Mouse (Mus musculus): Measurements from ENCODE around the gene Eif5.

- TF ChIP-seq CHD2 (IDR thresholded peaks at IDR 0.05; ENCODE audit: low read length) (no peak), NRF1 (IDR thresholded peaks at IDR 0.05; ENCODE audit: insufficient read depth, low read depth, low read length, poor library complexity, severe bottlenecking) (no peak), POLR2AphosphoS5 (IDR thresholded peaks at IDR 0.05; ENCODE audit: borderline replicate concordance, low read depth, low read length) (no peak), CTCF (IDR thresholded peaks at IDR 0.05 in 2 of 3, conservative IDR thresholded peaks at IDR 0.05 in 1 of 3; ENCODE audit: control insufficient read depth in 1 of 3, insufficient read depth in 1 of 3, low read depth in 2 of 3, low read length in 3 of 3, poor library complexity in 1 of 3, severe bottlenecking in 1 of 3) (no peak), MAFK (IDR thresholded peaks at IDR 0.05; ENCODE audit: borderline replicate concordance, low read depth, low read length) (no peak), POLR2A (IDR thresholded peaks at IDR 0.05; ENCODE audit: control insufficient read depth in 1 of 2, insufficient read depth in 1 of 2, low read depth in 1 of 2, low read length in 2 of 2, poor library complexity in 1 of 2) (no peak), ETS1 (IDR thresholded peaks at IDR 0.05; ENCODE audit: low read depth, low read length) (no peak), RCOR1 (IDR thresholded peaks at IDR 0.05; ENCODE audit: low read depth, low read length) (no peak), GABPA (IDR thresholded peaks at IDR 0.05; ENCODE audit: low read depth, low read length) (no peak), MEF2A (IDR thresholded peaks at IDR 0.05; ENCODE audit: extremely low read depth, insufficient replicate concordance, low read depth, low read length, poor library complexity, severe bottlenecking) (no peak), EP300 (IDR thresholded peaks at IDR 0.05; ENCODE audit: low read depth in 1 of 2, low read length in 2 of 2) (no peak)
These were observed 34.6 kb downstream of the Eif5 start for GRCm38 (mm10) chr12:111572406-111572805.
